Comparison of ENCODE assay signal across 8 mouse cellular contexts in genomic region chr11:96822675-96823470, GRCm38 (mm10). TPM values are rescaled to one million over a fixed set of nuclear protein-coding genes. Genes with fewer than 3 reads are reported as not detected.
A peak's percentile ranks its signal among the peaks of the same experiment; 100 is the strongest.
DNase-seq lines count a peak whose midpoint lies in the region; ATAC-seq and TF ChIP-seq lines count a peak whose summit lies in the region.

No protein-coding gene starts in this region.

- peak; percentile 91 for DNase-seq in A20 (ENCODE audit: low read depth, low spot score)
- no peak for DNase-seq in ovary, postnatal 14 days (ENCODE audit: low spot score)
- DNase-seq in layer of hippocampus, adult 11-12 months (ENCODE audit: low spot score), result no peak
- no peak for DNase-seq in cerebellum, postnatal 25 days

- no peak for TF ChIP-seq POLR2A in ES-Bruce4 (IDR thresholded peaks at IDR 0.05; ENCODE audit: insufficient read depth, low read length)

- H3K9ac ChIP-seq in ES-Bruce4 (ENCODE audit: low read depth, poor library complexity, severe bottlenecking), result peak overlapping the region; percentile 85
- no peak overlapping the region for H3K9ac ChIP-seq in embryonic facial prominence, embryonic 15.5 days
- H3K9ac ChIP-seq in intestine, postnatal 0 days (ENCODE audit: low read depth, low read length), result no peak overlapping the region

- no peak for ATAC-seq in embryonic facial prominence, embryonic 15.5 days (ENCODE audit: insufficient number of reproducible peaks, low FRiP score, low TSS enrichment, low read depth)
- no peak for ATAC-seq in intestine, postnatal 0 days

- H3K9me3 ChIP-seq in ES-Bruce4 (replicated peaks; ENCODE audit: control insufficient read depth, insufficient read depth, low read length, poor library complexity, severe bottlenecking), result no peaks in the 10 kb centered on the region
- no peaks in the 10 kb centered on the region for H3K9me3 ChIP-seq in embryonic facial prominence, embryonic 15.5 days (replicated peaks)
- no peaks in the 10 kb centered on the region for H3K9me3 ChIP-seq in intestine, postnatal 0 days (ENCODE audit: control insufficient read depth)
- H3K9me3 ChIP-seq in megakaryocyte, embryonic 14.5 days, result no peaks in the 10 kb centered on the region

- H3K4me1 ChIP-seq in ES-Bruce4 (ENCODE audit: control insufficient read depth, insufficient read depth, low read length), result peaks cover 2% of the 10 kb centered on the region
- H3K4me1 ChIP-seq in embryonic facial prominence, embryonic 15.5 days, result peaks cover 52% of the 10 kb centered on the region
- peaks cover 25% of the 10 kb centered on the region for H3K4me1 ChIP-seq in intestine, postnatal 0 days (replicated peaks; ENCODE audit: control insufficient read depth, insufficient read depth, low read length)
- peaks cover 77% of the 10 kb centered on the region for H3K4me1 ChIP-seq in megakaryocyte, embryonic 14.5 days

- no peak for TF ChIP-seq CTCF in ES-Bruce4 (IDR thresholded peaks at IDR 0.05; ENCODE audit: low read depth, low read length)
- no peak for TF ChIP-seq CTCF in intestine, postnatal 0 days (IDR thresholded peaks at IDR 0.05; ENCODE audit: low read depth)

- H3K36me3 ChIP-seq in ES-Bruce4 (ENCODE audit: control insufficient read depth, insufficient read depth, low read length, poor library complexity, severe bottlenecking), result peaks cover 62% of the 10 kb centered on the region
- H3K36me3 ChIP-seq in embryonic facial prominence, embryonic 15.5 days, result peaks cover 62% of the 10 kb centered on the region
- H3K36me3 ChIP-seq in intestine, postnatal 0 days (ENCODE audit: control insufficient read depth, insufficient read depth), result peaks cover 58% of the 10 kb centered on the region
- peaks cover 85% of the 10 kb centered on the region for H3K36me3 ChIP-seq in megakaryocyte, embryonic 14.5 days (replicated peaks; ENCODE audit: low read length)

- H3K27ac ChIP-seq in ES-Bruce4 (ENCODE audit: insufficient read depth, low read length), result peak overlapping the region; percentile 66
- H3K27ac ChIP-seq in embryonic facial prominence, embryonic 15.5 days (replicated peaks), result peak overlapping the region; percentile 83; the same call in 1 of the 2 replicates
- no peak overlapping the region for H3K27ac ChIP-seq in intestine, postnatal 0 days (ENCODE audit: low read depth, low read length)

- peak overlapping the region; percentile 87 for H3K4me2 ChIP-seq in embryonic facial prominence, embryonic 15.5 days (replicated peaks)
- peak overlapping the region; percentile 84; the same call in 1 of the 2 replicates for H3K4me2 ChIP-seq in intestine, postnatal 0 days (replicated peaks; ENCODE audit: low read depth)

- no peaks in the 10 kb centered on the region for H3K27me3 ChIP-seq in ES-Bruce4 (ENCODE audit: control insufficient read depth, insufficient read depth, low read length, poor library complexity, severe bottlenecking)
- H3K27me3 ChIP-seq in embryonic facial prominence, embryonic 15.5 days, result no peaks in the 10 kb centered on the region
- H3K27me3 ChIP-seq in intestine, postnatal 0 days (replicated peaks; ENCODE audit: control insufficient read depth, insufficient read depth, low read length), result no peaks in the 10 kb centered on the region
- H3K27me3 ChIP-seq in megakaryocyte, embryonic 14.5 days (replicated peaks), result no peaks in the 10 kb centered on the region

- peak overlapping the region; percentile 75 for H3K4me3 ChIP-seq in ES-Bruce4 (ENCODE audit: low read depth, low read length)
- H3K4me3 ChIP-seq in embryonic facial prominence, embryonic 15.5 days (replicated peaks), result peak overlapping the region; percentile 50
- peak overlapping the region; percentile 40 for H3K4me3 ChIP-seq in intestine, postnatal 0 days (ENCODE audit: low read depth, low read length)
- H3K4me3 ChIP-seq in megakaryocyte, embryonic 14.5 days (replicated peaks), result peak overlapping the region; percentile 91

- WGBS in embryonic facial prominence, embryonic 15.5 days, result 37% methylated on average over 4 of the region's 4 CpGs
- WGBS in intestine, postnatal 0 days, result 42% methylated on average over 4 of the region's 4 CpGs

- TF ChIP-seq EP300 in ES-Bruce4 (IDR thresholded peaks at IDR 0.05; ENCODE audit: insufficient read depth, low read depth, low read length), result peak; percentile 54; the same call in 1 of the 2 replicates

RNA-seq across cellular contexts. Expression of gene Nfe2l1, which starts 6.9 kb away (rescaled TPM):
- 181 and 194 TPM in 2 replicates for polyA plus RNA-seq in ES-Bruce4 (2011; ENCODE audit: insufficient read depth, insufficient read length, low read depth, missing spikeins)
- 71.7 and 76.0 TPM in 2 replicates for polyA plus RNA-seq in embryonic facial prominence, embryonic 15.5 days (2015; fragmentation: Nextera tagmentation; extraction: Ambion mirVana)
- 31.6 and 35.0 TPM in 2 replicates for polyA plus RNA-seq in intestine, postnatal 0 days (2015; fragmentation: Nextera tagmentation; extraction: Ambion mirVana)
- polyA plus RNA-seq in megakaryocyte, embryonic 14.5 days (2012; ENCODE audit: insufficient read depth, low replicate concordance), result 28.9 and 34.9 TPM in 2 replicates

RNA-seq across cellular contexts. Expression of gene Copz2, which starts 26.8 kb away (rescaled TPM):
- polyA plus RNA-seq in ES-Bruce4 (2011; ENCODE audit: insufficient read depth, insufficient read length, low read depth, missing spikeins), result 23.9 and 26.2 TPM in 2 replicates
- polyA plus RNA-seq in embryonic facial prominence, embryonic 15.5 days (2015; fragmentation: Nextera tagmentation; extraction: Ambion mirVana), result 191 and 194 TPM in 2 replicates
- 46.8 and 47.6 TPM in 2 replicates for polyA plus RNA-seq in intestine, postnatal 0 days (2015; fragmentation: Nextera tagmentation; extraction: Ambion mirVana)
- polyA plus RNA-seq in megakaryocyte, embryonic 14.5 days (2012; ENCODE audit: insufficient read depth, low replicate concordance), result 3.4 TPM in 1 of 2 replicates, not detected in the other

RNA-seq across cellular contexts. Expression of gene Cbx1, which starts 33.9 kb away (rescaled TPM):
- 201 and 202 TPM in 2 replicates for polyA plus RNA-seq in ES-Bruce4 (2011; ENCODE audit: insufficient read depth, insufficient read length, low read depth, missing spikeins)
- polyA plus RNA-seq in embryonic facial prominence, embryonic 15.5 days (2015; fragmentation: Nextera tagmentation; extraction: Ambion mirVana), result 93.4 and 102 TPM in 2 replicates
- 39.3 and 41.6 TPM in 2 replicates for polyA plus RNA-seq in intestine, postnatal 0 days (2015; fragmentation: Nextera tagmentation; extraction: Ambion mirVana)
- 12.8 and 33.7 TPM in 2 replicates for polyA plus RNA-seq in megakaryocyte, embryonic 14.5 days (2012; ENCODE audit: insufficient read depth, low replicate concordance)

RNA-seq across cellular contexts. Expression of gene Snx11, which starts 45.5 kb away (rescaled TPM):
- polyA plus RNA-seq in ES-Bruce4 (2011; ENCODE audit: insufficient read depth, insufficient read length, low read depth, missing spikeins), result 27.3 and 31.1 TPM in 2 replicates
- 22.4 and 23.8 TPM in 2 replicates for polyA plus RNA-seq in embryonic facial prominence, embryonic 15.5 days (2015; fragmentation: Nextera tagmentation; extraction: Ambion mirVana)
- polyA plus RNA-seq in intestine, postnatal 0 days (2015; fragmentation: Nextera tagmentation; extraction: Ambion mirVana), result 12.0 and 15.0 TPM in 2 replicates
- 6.3 and 9.8 TPM in 2 replicates for polyA plus RNA-seq in megakaryocyte, embryonic 14.5 days (2012; ENCODE audit: insufficient read depth, low replicate concordance)

Comparison
In these comparisons a context has a peak if more than half of its experiments do, and no peak if none do; other contexts are left out.
1. H3K4me3 ChIP-seq: peak in every context shown above with its lines; median percentile 91 in megakaryocyte, embryonic 14.5 days; 75 in ES-Bruce4; 50 in embryonic facial prominence, embryonic 15.5 days; 40 in intestine, postnatal 0 days.